Mouse (Mus musculus) small intestine, adult 2 months (tissue): ENCODE measurements around the gene Speg.

ENCODE experiments used
- CTCF ChIP-seq: fragments of 200-500 bp; IDR thresholded peaks from 2 replicates; pipeline ENCODE4 v1.5.1; 2012; ENCODE audit warnings: low read depth, mild to moderate bottlenecking, control low read depth, inconsistent platforms, low read length, moderate library complexity, mixed read lengths; ENCODE audit not compliant: insufficient replicate concordance, insufficient read length; ENCODE audit errors: extremely low read depth
- POLR2A ChIP-seq: fragments of 200-500 bp; IDR thresholded peaks from 2 replicates; pipeline ENCODE4 v1.6.1; 2012; ENCODE audit warnings: low read depth, mild to moderate bottlenecking, control low read depth, inconsistent platforms, low read length, moderate library complexity

GRCm38 (mm10) chr1:75448937-75449336 lies 73.8 kb downstream of the Speg start:
- TF ChIP-seq CTCF (no peak), POLR2A (no peak)
